Mouse (Mus musculus) frontal cortex, postnatal 10 days (tissue): Measurements from ENCODE around the gene Naaa.

Experiments used
- DNase-seq, 2 experiments: peaks; one replicate each; pipeline ENCODE4 v3.0.0; 2022; ENCODE audit warnings: low spot score in 2 of 2, mixed read lengths in 1 of 2

The Naaa gene

GRCm38 (mm10) chr5:92215308-92215707 is 62.7 kb downstream of the Naaa start, which contains the start of gene U90926:
TSS of gene U90926 (minus strand) at chr5:92215408.
- DNase-seq = no peak

- DNase-seq = no peak
Measured at GRCm38 (mm10) chr5:92212231-92212630, 65.7 kb downstream of the Naaa start.

DNA sequence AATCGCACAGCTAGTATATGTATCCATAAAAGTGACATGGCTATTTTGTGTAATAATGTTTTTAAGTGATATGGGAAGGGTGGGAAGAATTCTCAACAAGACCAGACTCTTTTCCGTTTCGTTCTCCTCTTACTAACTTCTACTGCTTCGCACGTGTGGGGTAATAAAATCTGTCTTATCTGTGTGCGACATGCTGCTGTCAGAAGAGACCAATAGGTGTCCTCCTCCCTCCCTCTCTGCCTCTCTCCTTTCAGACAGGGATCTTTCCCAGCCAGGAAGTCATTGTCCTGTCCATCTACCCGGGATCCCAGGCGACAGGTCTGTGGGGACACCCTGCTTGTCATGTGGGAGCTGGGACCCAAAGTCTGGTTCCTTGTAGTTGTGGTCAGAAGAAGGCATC is 67.8 kb downstream of the Naaa start:
- no peak for DNase-seq
